16 mouse cellular contexts compared by ENCODE assay signal in genomic region chr7:121778980-121779379, GRCm38 (mm10). TPM values are rescaled to one million over a fixed set of nuclear protein-coding genes. Genes with fewer than 3 reads are reported as not detected.
"Had no signal": no experiment of that assay in that cellular context is flagged by ENCODE, and none has a peak within 500 bp of the region (broad histone marks: within the 10 kb centered on the region; RNA-seq: fewer than 3 reads in every experiment).

No protein-coding gene starts in this region.

- H3K4me1 ChIP-seq: intestine, embryonic 15.5 days; limb, embryonic 15.5 days; liver, embryonic 12.5 days; midbrain, embryonic 12.5 days; stomach, embryonic 15.5 days had no signal

- H3K27me3 ChIP-seq: intestine, embryonic 15.5 days; limb, embryonic 15.5 days; liver, embryonic 12.5 days; midbrain, embryonic 12.5 days; stomach, embryonic 15.5 days had no signal

- ATAC-seq: intestine, embryonic 15.5 days had no signal

- H3K9ac ChIP-seq: intestine, embryonic 15.5 days; limb, embryonic 15.5 days; liver, embryonic 12.5 days; midbrain, embryonic 12.5 days; stomach, embryonic 15.5 days had no signal

- H3K4me3 ChIP-seq: intestine, embryonic 15.5 days; left cerebral cortex, adult 2 months; limb, embryonic 15.5 days; liver, embryonic 12.5 days; midbrain, embryonic 12.5 days; stomach, embryonic 15.5 days had no signal

- H3K36me3 ChIP-seq: intestine, embryonic 15.5 days; limb, embryonic 15.5 days; liver, embryonic 12.5 days; midbrain, embryonic 12.5 days; stomach, embryonic 15.5 days had no signal

- H3K9me3 ChIP-seq: intestine, embryonic 15.5 days; limb, embryonic 15.5 days; liver, embryonic 12.5 days; midbrain, embryonic 12.5 days; stomach, embryonic 15.5 days had no signal

- H3K4me2 ChIP-seq: intestine, embryonic 15.5 days; limb, embryonic 15.5 days; liver, embryonic 12.5 days; midbrain, embryonic 12.5 days; stomach, embryonic 15.5 days had no signal

- H3K27ac ChIP-seq: intestine, embryonic 15.5 days; left cerebral cortex, adult 2 months; limb, embryonic 15.5 days; liver, embryonic 12.5 days; midbrain, embryonic 12.5 days; stomach, embryonic 15.5 days had no signal

- DNase-seq: kidney, adult 2 months; kidney, postnatal 10 days; right cerebral cortex, postnatal 14 days; thymus, postnatal 4 days had no signal

RNA-seq across cellular contexts. Expression of gene Scnn1g, which starts 44.7 kb away (rescaled TPM):
- total RNA-seq: megakaryocyte-erythroid progenitor cell, adult 5-6 weeks; midbrain, postnatal 0 days had no signal
- polyA plus RNA-seq: large intestine, adult 2 months; limb, embryonic 11.5 days; liver, embryonic 12.5 days; liver, embryonic 16.5 days; midbrain, embryonic 12.5 days; neural tube, embryonic 14.5 days had no signal
